Mouse (Mus musculus): ENCODE measurements around the gene Pigl.
"Not testable (repeated sequence)": the region's sequence is repeated elsewhere in the genome, so short reads cannot be mapped to it uniquely, and the experiment has no call there.

DNA sequence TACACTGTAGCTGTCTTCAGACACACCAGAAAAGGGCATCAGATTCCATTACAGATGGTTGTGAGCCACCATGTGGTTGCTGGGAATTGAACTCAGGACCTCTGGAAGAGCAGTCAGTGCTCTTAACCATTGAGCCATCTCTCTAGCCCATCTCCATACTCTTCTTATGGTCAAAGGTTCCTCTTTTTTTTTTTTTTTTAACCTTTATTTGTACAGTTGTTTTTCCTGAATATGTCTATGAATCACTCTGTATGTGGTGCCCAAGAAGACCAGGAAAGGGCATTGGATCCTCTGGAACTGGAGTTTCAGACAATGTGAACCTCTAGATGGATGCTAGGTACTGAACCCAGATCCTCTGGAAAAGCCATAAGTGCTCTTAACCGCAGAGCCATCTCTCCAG, 4.3 kb downstream of the Pigl start:
- not testable (repeated sequence) for TF ChIP-seq MYOG (IDR thresholded peaks at IDR 0.05; ENCODE audit: control insufficient read depth in 1 of 3, insufficient read depth in 1 of 3, insufficient read length in 2 of 3, low read depth in 2 of 3); POLR2A (IDR thresholded peaks at IDR 0.05; ENCODE audit: insufficient read length, low read depth); POLR2AphosphoS2 (IDR thresholded peaks at IDR 0.05; ENCODE audit: insufficient read length, low read depth); USF1 (IDR thresholded peaks at IDR 0.05; ENCODE audit: low read depth); MYOD1 (IDR thresholded peaks at IDR 0.05; ENCODE audit: control insufficient read depth in 1 of 3, insufficient read length in 2 of 3, low read depth in 2 of 3); MAX (IDR thresholded peaks at IDR 0.05; ENCODE audit: low read depth); TCF12 (IDR thresholded peaks at IDR 0.05; ENCODE audit: insufficient read depth, poor library complexity, severe bottlenecking)

Data from myocyte (in vitro differentiated cells).